Mouse (Mus musculus) neural tube, embryonic 11.5 days (tissue): ENCODE results near the gene Sumo1. TPM values are rescaled to one million over a fixed set of nuclear protein-coding genes. Genes with fewer than 3 reads are reported as not detected.
A peak's percentile ranks its signal among the peaks of the same experiment; 100 is the strongest.

Experiments used
- ATAC-seq: fragments of 200-750 bp; cut with Nextera tagmentation; 2 replicates; pipeline ENCODE4 v1.8.0; 2017; ENCODE audit warnings: moderate number of reproducible peaks, mild to moderate bottlenecking, moderate TSS enrichment, moderate library complexity; ENCODE audit not compliant: insufficient read depth, low FRiP score, low TSS enrichment
- DNase-seq: peaks from one replicate; pipeline ENCODE4 v3.0.0-alpha.2; 2015; ENCODE audit warnings: low spot score
- H3K27ac ChIP-seq: fragments of 300-500 bp; sonication (generic); 2 replicates; pipeline ENCODE4 v1.5.1; 2014; ENCODE audit warnings: low read depth, mild to moderate bottlenecking, low read length
- H3K27me3 ChIP-seq: fragments of 300-500 bp; sonication (generic); 2 replicates; pipeline ENCODE4 v1.6.1; 2014; ENCODE audit warnings: mild to moderate bottlenecking, low read length, mixed read lengths; ENCODE audit not compliant: control insufficient read depth, insufficient read depth
- H3K36me3 ChIP-seq: fragments of 300-500 bp; sonication (generic); 2 replicates; pipeline ENCODE4 v1.6.1; 2014; ENCODE audit warnings: mild to moderate bottlenecking, low read length, moderate library complexity, mixed read lengths; ENCODE audit not compliant: control insufficient read depth, insufficient read depth
- H3K4me1 ChIP-seq: fragments of 300-500 bp; sonication (generic); 2 replicates; pipeline ENCODE4 v1.6.1; 2014; ENCODE audit warnings: low read length, mixed read lengths; ENCODE audit not compliant: control insufficient read depth, insufficient read depth
- H3K4me2 ChIP-seq: fragments of 300-500 bp; sonication (generic); 2 replicates; pipeline ENCODE4 v1.6.1; 2014; ENCODE audit warnings: low read depth, mild to moderate bottlenecking, moderate library complexity
- H3K4me3 ChIP-seq: fragments of 300-500 bp; sonication (generic); 2 replicates; pipeline ENCODE4 v1.5.1; 2014; ENCODE audit warnings: low read depth, low read length
- H3K9ac ChIP-seq: fragments of 300-500 bp; sonication (generic); 2 replicates; pipeline ENCODE4 v1.6.1; 2014; ENCODE audit warnings: mild to moderate bottlenecking, low read length
- H3K9me3 ChIP-seq: fragments of 300-500 bp; sonication (generic); 2 replicates; pipeline ENCODE4 v1.6.1; 2016; ENCODE audit warnings: low read length; ENCODE audit not compliant: control insufficient read depth
- WGBS: fragments of 180-500 bp; shearing (Covaris S2); extraction: QIAGEN DNeasy Blood & Tissue Kit; methylation state at CpG from one replicate; pipeline ENCODE4 v1.1.7; 2014; 5-methylcytosine and 5-hydroxymethylcytosine counted together
- polyA plus RNA-seq: library from polyadenylated mRNA; unstranded; fragments of >200 nt; fragmentation: Nextera tagmentation; extraction: Ambion mirVana; gene quantifications from 2 replicates; pipeline ENCODE4 v1.2.1, GENCODE M21; 2014

The Sumo1 gene
- polyA plus RNA-seq, 1 experiment from 2014 or later, result 503 TPM

- Histone ChIP-seq H3K4me1 (no peaks in the 10 kb centered on the region), H3K9ac (no peak overlapping the region), H3K36me3 (no peaks in the 10 kb centered on the region), H3K4me2 (no peak overlapping the region), H3K27ac (no peak overlapping the region), H3K9me3 (no peaks in the 10 kb centered on the region), H3K4me3 (no peak overlapping the region), H3K27me3 (no peaks in the 10 kb centered on the region)
- DNase-seq (no peak), ATAC-seq (no peak)
- 87% methylated on average over 5 of the region's 5 CpGs for WGBS
These were observed 45.2 kb downstream of the Sumo1 start for GRCm38 (mm10) chr1:59625410-59625809.

GRCm38 (mm10) chr1:59623325-59624017 is 47.2 kb downstream of the Sumo1 start:
- Histone ChIP-seq H3K27me3 (no peaks in the 10 kb centered on the region), H3K4me2 (no peak overlapping the region), H3K27ac (no peak overlapping the region), H3K36me3 (no peaks in the 10 kb centered on the region), H3K4me1 (no peaks in the 10 kb centered on the region), H3K9ac (no peak overlapping the region), H3K9me3 (no peaks in the 10 kb centered on the region), H3K4me3 (no peak overlapping the region)
- 34% methylated on average over 5 of the region's 5 CpGs for WGBS
- DNase-seq (peak; percentile 83), ATAC-seq (peak; percentile 84)

GRCm38 (mm10) chr1:59619201-59619600 is 51.4 kb downstream of the Sumo1 start:
- Histone ChIP-seq H3K4me2 (no peak overlapping the region), H3K4me3 (no peak overlapping the region), H3K27me3 (no peaks in the 10 kb centered on the region), H3K36me3 (no peaks in the 10 kb centered on the region), H3K9me3 (no peaks in the 10 kb centered on the region), H3K9ac (no peak overlapping the region), H3K4me1 (no peaks in the 10 kb centered on the region), H3K27ac (no peak overlapping the region)
- WGBS, result 96% methylated on average over 10 of the region's 10 CpGs
- ATAC-seq (no peak), DNase-seq (no peak)

GRCm38 (mm10) chr1:59615021-59615420 is 55.6 kb downstream of the Sumo1 start:
- H3K4me2 ChIP-seq, result no peak overlapping the region
- no peak overlapping the region for H3K9ac ChIP-seq
- WGBS, result 81% methylated on average over 2 of the region's 2 CpGs
- no peaks in the 10 kb centered on the region for H3K9me3 ChIP-seq
- no peaks in the 10 kb centered on the region for H3K4me1 ChIP-seq
- DNase-seq (no peak), ATAC-seq (no peak)
- no peak overlapping the region for H3K4me3 ChIP-seq
- no peaks in the 10 kb centered on the region for H3K27me3 ChIP-seq
- H3K36me3 ChIP-seq, result no peaks in the 10 kb centered on the region
- H3K27ac ChIP-seq, result no peak overlapping the region

GRCm38 (mm10) chr1:59613795-59614194 is 56.8 kb downstream of the Sumo1 start:
- DNase-seq, result peak; percentile 69
- H3K9me3 ChIP-seq, result no peaks in the 10 kb centered on the region
- H3K4me1 ChIP-seq, result no peaks in the 10 kb centered on the region
- no peak for ATAC-seq
- no peaks in the 10 kb centered on the region for H3K27me3 ChIP-seq
- H3K36me3 ChIP-seq, result no peaks in the 10 kb centered on the region
- no peak overlapping the region for H3K4me3 ChIP-seq
- WGBS, result 44% methylated on average over 6 of the region's 6 CpGs
- no peak overlapping the region for H3K27ac ChIP-seq
- H3K9ac ChIP-seq, result no peak overlapping the region
- no peak overlapping the region for H3K4me2 ChIP-seq

GRCm38 (mm10) chr1:59610929-59611328 is 59.7 kb downstream of the Sumo1 start:
- no peak overlapping the region for H3K4me2 ChIP-seq
- H3K4me1 ChIP-seq, result no peaks in the 10 kb centered on the region
- H3K4me3 ChIP-seq, result no peak overlapping the region
- no peak overlapping the region for H3K9ac ChIP-seq
- no peaks in the 10 kb centered on the region for H3K36me3 ChIP-seq
- DNase-seq (no peak), ATAC-seq (no peak)
- no peak overlapping the region for H3K27ac ChIP-seq
- H3K9me3 ChIP-seq, result no peaks in the 10 kb centered on the region
- 84% methylated on average over 3 of the region's 3 CpGs for WGBS
- no peaks in the 10 kb centered on the region for H3K27me3 ChIP-seq

GRCm38 (mm10) chr1:59609896-59610295 is 60.7 kb downstream of the Sumo1 start:
- Histone ChIP-seq H3K4me1 (no peaks in the 10 kb centered on the region), H3K4me3 (no peak overlapping the region), H3K4me2 (no peak overlapping the region), H3K9ac (no peak overlapping the region), H3K27ac (no peak overlapping the region), H3K9me3 (no peaks in the 10 kb centered on the region), H3K27me3 (no peaks in the 10 kb centered on the region), H3K36me3 (no peaks in the 10 kb centered on the region)
- ATAC-seq (no peak), DNase-seq (no peak)
- 83% methylated on average over 10 of the region's 10 CpGs for WGBS

GRCm38 (mm10) chr1:59609458-59609857 is 61.2 kb downstream of the Sumo1 start:
- Histone ChIP-seq H3K9ac (no peak overlapping the region), H3K27ac (no peak overlapping the region), H3K4me3 (no peak overlapping the region), H3K36me3 (no peaks in the 10 kb centered on the region), H3K4me2 (no peak overlapping the region), H3K27me3 (no peaks in the 10 kb centered on the region), H3K9me3 (no peaks in the 10 kb centered on the region), H3K4me1 (no peaks in the 10 kb centered on the region)
- 90% methylated on average over 4 of the region's 4 CpGs for WGBS
- DNase-seq (no peak), ATAC-seq (no peak)

GRCm38 (mm10) chr1:59608920-59609319 is 61.7 kb downstream of the Sumo1 start:
- no peak overlapping the region for H3K27ac ChIP-seq
- no peaks in the 10 kb centered on the region for H3K9me3 ChIP-seq
- H3K9ac ChIP-seq, result no peak overlapping the region
- no peaks in the 10 kb centered on the region for H3K4me1 ChIP-seq
- no peaks in the 10 kb centered on the region for H3K27me3 ChIP-seq
- no peak overlapping the region for H3K4me3 ChIP-seq
- no peak for ATAC-seq
- no peak overlapping the region for H3K4me2 ChIP-seq
- H3K36me3 ChIP-seq, result no peaks in the 10 kb centered on the region
- DNase-seq, result no peak
- 65% methylated on average over 5 of the region's 5 CpGs for WGBS
